ENCODE assay signal across 7 mouse cellular contexts in genomic region chr2:110362432-110363283, GRCm38 (mm10). TPM values are rescaled to one million over a fixed set of nuclear protein-coding genes. Genes with fewer than 3 reads are reported as not detected.
A peak's percentile ranks its signal among the peaks of the same experiment; 100 is the strongest.
DNase-seq lines count a peak whose midpoint lies in the region; ATAC-seq and TF ChIP-seq lines count a peak whose summit lies in the region.

Gene Fibin, minus strand, starts transcription at chr2:110363183.

- WGBS in forebrain, embryonic 14.5 days, result 2% methylated on average over 33 of the region's 33 CpGs
- WGBS in heart, postnatal 0 days, result 2% methylated on average over 33 of the region's 33 CpGs
- WGBS in liver, embryonic 13.5 days (ENCODE audit: insufficient replicate concordance), result 4% methylated on average over 33 of the region's 33 CpGs
- whole genome bisulfite sequencing in neural tube, embryonic 13.5 days, result 2% methylated on average over 33 of the region's 33 CpGs

- H3K36me3 ChIP-seq in forebrain, embryonic 14.5 days (ENCODE audit: control insufficient read depth, insufficient read depth, low read length), result no peaks in the 10 kb centered on the region
- no peaks in the 10 kb centered on the region for H3K36me3 ChIP-seq in heart, postnatal 0 days (replicated peaks; ENCODE audit: control insufficient read depth, insufficient read depth, low read length)
- no peaks in the 10 kb centered on the region for H3K36me3 ChIP-seq in liver, embryonic 13.5 days
- no peaks in the 10 kb centered on the region for H3K36me3 ChIP-seq in neural tube, embryonic 13.5 days

- H3K9me3 ChIP-seq in forebrain, embryonic 14.5 days (replicated peaks; ENCODE audit: control insufficient read depth, low read length), result no peaks in the 10 kb centered on the region
- no peaks in the 10 kb centered on the region for H3K9me3 ChIP-seq in heart, postnatal 0 days (replicated peaks; ENCODE audit: control insufficient read depth, low read length)
- no peaks in the 10 kb centered on the region for H3K9me3 ChIP-seq in liver, embryonic 13.5 days (replicated peaks)
- H3K9me3 ChIP-seq in neural tube, embryonic 13.5 days, result no peaks in the 10 kb centered on the region

- peaks cover 3% of the 10 kb centered on the region for H3K4me1 ChIP-seq in forebrain, embryonic 14.5 days (ENCODE audit: control insufficient read depth, insufficient read depth, low read length)
- H3K4me1 ChIP-seq in heart, postnatal 0 days (ENCODE audit: control insufficient read depth, insufficient read depth), result no peaks in the 10 kb centered on the region
- H3K4me1 ChIP-seq in liver, embryonic 13.5 days (replicated peaks), result no peaks in the 10 kb centered on the region
- peaks cover 17% of the 10 kb centered on the region for H3K4me1 ChIP-seq in neural tube, embryonic 13.5 days (replicated peaks)

- TF ChIP-seq CTCF in heart, postnatal 0 days (IDR thresholded peaks at IDR 0.05; ENCODE audit: low read depth), result no peak; the same call in 1 of the 2 replicates

- H3K27ac ChIP-seq in forebrain, embryonic 14.5 days (ENCODE audit: low read depth, low read length), result no peak within 1 kb of the TSS
- H3K27ac ChIP-seq in heart, postnatal 0 days (ENCODE audit: low read depth), result peak within 1 kb of the TSS; percentile 51
- no peak within 1 kb of the TSS for H3K27ac ChIP-seq in liver, embryonic 13.5 days
- H3K27ac ChIP-seq in neural tube, embryonic 13.5 days (replicated peaks), result peak within 1 kb of the TSS; percentile 59

- ATAC-seq in forebrain, embryonic 14.5 days, result peak; percentile 80
- peak; percentile 47 for ATAC-seq in heart, postnatal 0 days (ENCODE audit: insufficient read depth, low read depth)
- ATAC-seq in liver, embryonic 13.5 days (ENCODE audit: low read depth), result peak; percentile 50; the same call in 1 of the 2 replicates
- peak; percentile 84 for ATAC-seq in neural tube, embryonic 13.5 days (ENCODE audit: low read depth)

- no peak for TF ChIP-seq EP300 in heart, postnatal 0 days (IDR thresholded peaks at IDR 0.05; ENCODE audit: low read depth)

- peak within 1 kb of the TSS; percentile 85 for H3K4me2 ChIP-seq in forebrain, embryonic 14.5 days (ENCODE audit: low read length)
- H3K4me2 ChIP-seq in heart, postnatal 0 days (ENCODE audit: low read depth, low read length), result peak within 1 kb of the TSS; percentile 78
- H3K4me2 ChIP-seq in liver, embryonic 13.5 days, result peak within 1 kb of the TSS; percentile 47
- H3K4me2 ChIP-seq in neural tube, embryonic 13.5 days, result peak within 1 kb of the TSS; percentile 64

- H3K4me3 ChIP-seq in forebrain, embryonic 14.5 days (ENCODE audit: low read depth, low read length), result peak within 1 kb of the TSS; percentile 37
- H3K4me3 ChIP-seq in heart, postnatal 0 days (ENCODE audit: low read depth, low read length), result peak within 1 kb of the TSS; percentile 52
- peak within 1 kb of the TSS; percentile 19 for H3K4me3 ChIP-seq in liver, embryonic 13.5 days (replicated peaks)
- H3K4me3 ChIP-seq in neural tube, embryonic 13.5 days, result peak within 1 kb of the TSS; percentile 42

- H3K27me3 ChIP-seq in forebrain, embryonic 14.5 days (replicated peaks; ENCODE audit: control insufficient read depth, insufficient read depth, low read length), result no peaks in the 10 kb centered on the region
- peaks cover 6% of the 10 kb centered on the region for H3K27me3 ChIP-seq in heart, postnatal 0 days (ENCODE audit: control insufficient read depth, insufficient read depth, low read length)
- H3K27me3 ChIP-seq in liver, embryonic 13.5 days, result peaks cover 12% of the 10 kb centered on the region
- H3K27me3 ChIP-seq in neural tube, embryonic 13.5 days, result peaks cover 8% of the 10 kb centered on the region; the same call in 1 of the 2 replicates

- peak; percentile 3 for DNase-seq in cerebellum, adult 11-12 months
- peak; percentile 46 for DNase-seq in forebrain, embryonic 14.5 days (ENCODE audit: low spot score)
- no peak for DNase-seq in heart, postnatal 0 days (ENCODE audit: low spot score)
- DNase-seq in kidney, postnatal 25 days, result peak; percentile 50 to 72
- DNase-seq in liver, embryonic 13.5 days, result no peak
- DNase-seq in urinary bladder, postnatal 36 days (ENCODE audit: low spot score in 2 of 2), result peak; percentile 43 to 52

- peak within 1 kb of the TSS; percentile 61 for H3K9ac ChIP-seq in forebrain, embryonic 14.5 days (ENCODE audit: low read length)
- H3K9ac ChIP-seq in heart, postnatal 0 days (replicated peaks; ENCODE audit: low read depth, low read length), result peak within 1 kb of the TSS; percentile 53
- H3K9ac ChIP-seq in liver, embryonic 13.5 days, result no peak within 1 kb of the TSS
- H3K9ac ChIP-seq in neural tube, embryonic 13.5 days, result peak within 1 kb of the TSS; percentile 64

RNA-seq across cellular contexts. Expression of gene Fibin, which starts in this region (rescaled TPM):
- 1.4 and 2.4 TPM in 2 replicates for polyA plus RNA-seq in forebrain, embryonic 14.5 days (2014; fragmentation: Nextera tagmentation; extraction: Ambion mirVana)
- total RNA-seq in heart, postnatal 0 days (2014; rRNA removed; ENCODE audit: low replicate concordance), result 8.0 and 11.0 TPM in 2 replicates
- polyA plus RNA-seq in heart, postnatal 0 days (2015; fragmentation: Nextera tagmentation; extraction: Ambion mirVana), result 5.3 and 6.8 TPM in 2 replicates
- polyA plus RNA-seq in liver, embryonic 13.5 days (2015; fragmentation: Nextera tagmentation; extraction: Ambion mirVana), result 1.2 TPM in 2 replicates
- polyA plus RNA-seq in neural tube, embryonic 13.5 days (2015; fragmentation: Nextera tagmentation; extraction: Ambion mirVana), result 14.2 and 27.1 TPM in 2 replicates

Comparison
In these comparisons a context has a peak if more than half of its experiments do, and no peak if none do; other contexts are left out.
1. DNase-seq: peak in cerebellum, adult 11-12 months (single experiment), forebrain, embryonic 14.5 days (single experiment), kidney, postnatal 25 days (2 of 2) and urinary bladder, postnatal 36 days (2 of 2); none in heart, postnatal 0 days (single experiment) and liver, embryonic 13.5 days (single experiment).
2. H3K27ac ChIP-seq: peak in heart, postnatal 0 days (single experiment) and neural tube, embryonic 13.5 days (single experiment); none in forebrain, embryonic 14.5 days (single experiment) and liver, embryonic 13.5 days (single experiment).
3. Peak in every context shown above with its lines, with median percentiles within 50 percentile points of each other: ATAC-seq, H3K4me2 ChIP-seq and H3K4me3 ChIP-seq.